Mouse (Mus musculus) neutrophil, adult 83 days (primary cell): ENCODE results near the gene Ppp2r3a. TPM values are rescaled to one million over a fixed set of nuclear protein-coding genes. Genes with fewer than 3 reads are reported as not detected.

Experiments used
- total RNA-seq, 2 experiments: library from RNA; stranded (reverse); gene quantifications; one replicate each; pipeline ENCODE4 v1.2.4; 2023

Ppp2r3a gene
- total RNA-seq = 1 to 10 TPM; 1.4 to 1.9 TPM

DNA sequence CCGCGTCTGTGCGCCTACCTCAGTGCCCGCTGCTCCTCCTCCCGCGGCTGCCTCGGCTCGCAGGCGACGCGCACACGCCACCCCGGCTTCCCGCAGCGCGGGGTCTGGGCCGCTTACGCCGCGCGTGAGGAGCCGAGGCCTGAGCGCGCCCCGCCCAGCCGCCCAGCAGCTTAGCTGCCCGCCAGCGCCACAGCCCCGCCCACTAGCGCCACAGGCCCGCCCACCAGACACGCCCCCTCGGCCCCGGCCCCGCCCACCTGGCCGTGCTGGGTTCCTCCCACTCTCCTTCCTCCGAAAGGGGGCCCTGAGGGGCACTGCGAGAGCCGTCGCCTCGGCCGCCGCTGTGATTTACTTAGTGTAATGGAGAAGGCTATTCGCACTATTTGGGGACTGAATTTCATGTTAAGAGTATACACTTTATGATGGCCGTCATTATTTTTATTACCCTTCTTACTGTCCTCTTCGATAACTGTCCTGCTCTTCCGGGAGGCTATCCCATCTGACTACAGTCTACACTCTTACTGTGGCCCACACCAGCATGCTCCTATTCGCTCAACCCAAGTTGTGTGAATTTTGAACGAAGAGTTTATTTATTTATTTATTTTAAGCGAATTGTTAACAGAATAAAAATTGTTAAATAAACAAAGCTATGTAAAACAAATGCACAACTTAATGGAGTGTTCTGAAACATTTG is at the start of gene Ppp2r3a:
Gene Ppp2r3a, minus strand, starts transcription at position 152 of the 694 bp plus-strand sequence.

DNA sequence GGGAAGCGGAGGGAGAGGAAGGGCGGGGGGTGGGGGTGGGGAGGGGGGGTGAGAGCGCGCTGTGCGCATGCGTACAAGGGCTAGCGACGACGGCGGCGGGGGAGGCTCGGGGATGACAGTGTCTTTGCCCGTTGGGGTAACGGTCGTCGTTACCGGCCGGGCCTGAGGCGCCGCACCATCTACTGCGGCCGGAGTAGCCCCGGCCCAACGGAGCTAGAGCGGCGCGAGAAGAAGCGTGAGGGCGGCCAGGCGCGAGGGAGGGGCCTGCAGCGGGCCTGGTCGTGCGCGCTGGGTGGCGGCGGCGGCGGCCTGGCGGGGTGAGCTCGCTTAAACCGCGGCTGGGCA is 177.6 kb downstream of the Ppp2r3a start, which contains the start of gene Msl2:
Gene Msl2, plus strand, starts transcription at position 115 of the 345 bp plus-strand sequence.

Other genes with a start within 250 kb of the Ppp2r3a start
- 1 to 10 TPM; 6.6 to 8.7 TPM for gene Pccb, start 216.9 kb downstream of the Ppp2r3a start, total RNA-seq
- gene Msl2, start 177.7 kb downstream of the Ppp2r3a start, total RNA-seq = 10 to 100 TPM; 78.7 to 82.4 TPM